Mouse (Mus musculus): ENCODE data around the gene Rnf6.

The Rnf6 gene

GRCm38 (mm10) chr5:146220879-146221714 is at the start of gene Rnf6:
TSS of gene Rnf6 (minus strand) at chr5:146221555.
- peaks cover 6% of the 10 kb centered on the region; the same call in 1 of the 2 replicates for H3K36me3 ChIP-seq (ENCODE audit: control insufficient read depth, insufficient read depth, low read length, poor library complexity, severe bottlenecking)
- no peaks in the 10 kb centered on the region for H3K27me3 ChIP-seq (ENCODE audit: control insufficient read depth, insufficient read depth, low read length, poor library complexity, severe bottlenecking)
- DNase-seq (ENCODE audit: low read depth, low spot score) = peak; percentile 95

- DNase-seq (ENCODE audit: low read depth, low spot score) = no peak
- no peaks in the 10 kb centered on the region for H3K27me3 ChIP-seq (ENCODE audit: control insufficient read depth, insufficient read depth, low read length, poor library complexity, severe bottlenecking)
- H3K36me3 ChIP-seq (ENCODE audit: control insufficient read depth, insufficient read depth, low read length, poor library complexity, severe bottlenecking) = peaks cover 6% of the 10 kb centered on the region; the same call in 1 of the 2 replicates
These were observed 49.2 kb upstream of the Rnf6 start for GRCm38 (mm10) chr5:146270593-146270992.

GRCm38 (mm10) chr5:146267776-146268175 is 46.4 kb upstream of the Rnf6 start:
- Histone ChIP-seq H3K27me3 (ENCODE audit: control insufficient read depth, insufficient read depth, low read length, poor library complexity, severe bottlenecking) (no peaks in the 10 kb centered on the region), H3K36me3 (ENCODE audit: control insufficient read depth, insufficient read depth, low read length, poor library complexity, severe bottlenecking) (0 out of 2 replicates have a peak, but pooled peaks cover 4% of the 10 kb centered on the region)
- no peak for DNase-seq (ENCODE audit: low read depth, low spot score)

GRCm38 (mm10) chr5:146265934-146266591 is 44.7 kb upstream of the Rnf6 start:
- no peak for DNase-seq (ENCODE audit: low read depth, low spot score)
- Histone ChIP-seq H3K27me3 (ENCODE audit: control insufficient read depth, insufficient read depth, low read length, poor library complexity, severe bottlenecking) (no peaks in the 10 kb centered on the region), H3K36me3 (ENCODE audit: control insufficient read depth, insufficient read depth, low read length, poor library complexity, severe bottlenecking) (0 out of 2 replicates have a peak, but pooled peaks cover 4% of the 10 kb centered on the region)

GRCm38 (mm10) chr5:146260003-146260402 is 38.6 kb upstream of the Rnf6 start:
- Histone ChIP-seq H3K27me3 (ENCODE audit: control insufficient read depth, insufficient read depth, low read length, poor library complexity, severe bottlenecking) (no peaks in the 10 kb centered on the region), H3K36me3 (ENCODE audit: control insufficient read depth, insufficient read depth, low read length, poor library complexity, severe bottlenecking) (no peaks in the 10 kb centered on the region)
- DNase-seq (ENCODE audit: low read depth, low spot score) = peak; percentile 5

GRCm38 (mm10) chr5:146253644-146254043 is 32.3 kb upstream of the Rnf6 start:
- H3K36me3 ChIP-seq (ENCODE audit: control insufficient read depth, insufficient read depth, low read length, poor library complexity, severe bottlenecking) = no peaks in the 10 kb centered on the region
- no peaks in the 10 kb centered on the region for H3K27me3 ChIP-seq (ENCODE audit: control insufficient read depth, insufficient read depth, low read length, poor library complexity, severe bottlenecking)
- no peak for DNase-seq (ENCODE audit: low read depth, low spot score)

- Histone ChIP-seq H3K27me3 (ENCODE audit: control insufficient read depth, insufficient read depth, low read length, poor library complexity, severe bottlenecking) (no peaks in the 10 kb centered on the region), H3K36me3 (ENCODE audit: control insufficient read depth, insufficient read depth, low read length, poor library complexity, severe bottlenecking) (no peaks in the 10 kb centered on the region)
- DNase-seq (ENCODE audit: low read depth, low spot score) = no peak
These were observed 30.5 kb upstream of the Rnf6 start for GRCm38 (mm10) chr5:146251663-146252429.

GRCm38 (mm10) chr5:146250369-146251075 is 29.2 kb upstream of the Rnf6 start:
- Histone ChIP-seq H3K27me3 (ENCODE audit: control insufficient read depth, insufficient read depth, low read length, poor library complexity, severe bottlenecking) (no peaks in the 10 kb centered on the region), H3K36me3 (ENCODE audit: control insufficient read depth, insufficient read depth, low read length, poor library complexity, severe bottlenecking) (no peaks in the 10 kb centered on the region)
- no peak for DNase-seq (ENCODE audit: low read depth, low spot score)

GRCm38 (mm10) chr5:146248746-146249145 is 27.4 kb upstream of the Rnf6 start:
- no peaks in the 10 kb centered on the region for H3K27me3 ChIP-seq (ENCODE audit: control insufficient read depth, insufficient read depth, low read length, poor library complexity, severe bottlenecking)
- no peak for DNase-seq (ENCODE audit: low read depth, low spot score)

GRCm38 (mm10) chr5:146247709-146248108 is 26.4 kb upstream of the Rnf6 start:
- no peak for DNase-seq (ENCODE audit: low read depth, low spot score)
- Histone ChIP-seq H3K36me3 (ENCODE audit: control insufficient read depth, insufficient read depth, low read length, poor library complexity, severe bottlenecking) (no peaks in the 10 kb centered on the region), H3K27me3 (ENCODE audit: control insufficient read depth, insufficient read depth, low read length, poor library complexity, severe bottlenecking) (no peaks in the 10 kb centered on the region)

More at GRCm38 (mm10) chr5:146248746-146249145, 27.4 kb upstream of the Rnf6 start:
- no peaks in the 10 kb centered on the region for H3K36me3 ChIP-seq (ENCODE audit: control insufficient read depth, insufficient read depth, low read length, poor library complexity, severe bottlenecking)

GRCm38 (mm10) chr5:146246386-146246785 is 25.0 kb upstream of the Rnf6 start:
- no peaks in the 10 kb centered on the region for H3K36me3 ChIP-seq (ENCODE audit: control insufficient read depth, insufficient read depth, low read length, poor library complexity, severe bottlenecking)
- no peaks in the 10 kb centered on the region for H3K27me3 ChIP-seq (ENCODE audit: control insufficient read depth, insufficient read depth, low read length, poor library complexity, severe bottlenecking)
- DNase-seq (ENCODE audit: low read depth, low spot score) = no peak

GRCm38 (mm10) chr5:146245646-146246370 is 24.5 kb upstream of the Rnf6 start:
- no peak for DNase-seq (ENCODE audit: low read depth, low spot score)
- H3K36me3 ChIP-seq (ENCODE audit: control insufficient read depth, insufficient read depth, low read length, poor library complexity, severe bottlenecking) = no peaks in the 10 kb centered on the region
- no peaks in the 10 kb centered on the region for H3K27me3 ChIP-seq (ENCODE audit: control insufficient read depth, insufficient read depth, low read length, poor library complexity, severe bottlenecking)

GRCm38 (mm10) chr5:146245193-146245592 is 23.8 kb upstream of the Rnf6 start:
- no peaks in the 10 kb centered on the region for H3K36me3 ChIP-seq (ENCODE audit: control insufficient read depth, insufficient read depth, low read length, poor library complexity, severe bottlenecking)
- H3K27me3 ChIP-seq (ENCODE audit: control insufficient read depth, insufficient read depth, low read length, poor library complexity, severe bottlenecking) = no peaks in the 10 kb centered on the region
- DNase-seq (ENCODE audit: low read depth, low spot score) = no peak

- DNase-seq (ENCODE audit: low read depth, low spot score) = no peak
- H3K27me3 ChIP-seq (ENCODE audit: control insufficient read depth, insufficient read depth, low read length, poor library complexity, severe bottlenecking) = no peaks in the 10 kb centered on the region
- H3K36me3 ChIP-seq (ENCODE audit: control insufficient read depth, insufficient read depth, low read length, poor library complexity, severe bottlenecking) = no peaks in the 10 kb centered on the region
These were observed 19.8 kb upstream of the Rnf6 start for GRCm38 (mm10) chr5:146241202-146241601.

Measured in splenic B cell, adult 2 months (primary cell).